Mouse (Mus musculus): Measurements from ENCODE around the gene Slc16a2.
"Not testable (repeated sequence)": the region's sequence is repeated elsewhere in the genome, so short reads cannot be mapped to it uniquely, and the experiment has no call there.

Slc16a2 gene

DNA sequence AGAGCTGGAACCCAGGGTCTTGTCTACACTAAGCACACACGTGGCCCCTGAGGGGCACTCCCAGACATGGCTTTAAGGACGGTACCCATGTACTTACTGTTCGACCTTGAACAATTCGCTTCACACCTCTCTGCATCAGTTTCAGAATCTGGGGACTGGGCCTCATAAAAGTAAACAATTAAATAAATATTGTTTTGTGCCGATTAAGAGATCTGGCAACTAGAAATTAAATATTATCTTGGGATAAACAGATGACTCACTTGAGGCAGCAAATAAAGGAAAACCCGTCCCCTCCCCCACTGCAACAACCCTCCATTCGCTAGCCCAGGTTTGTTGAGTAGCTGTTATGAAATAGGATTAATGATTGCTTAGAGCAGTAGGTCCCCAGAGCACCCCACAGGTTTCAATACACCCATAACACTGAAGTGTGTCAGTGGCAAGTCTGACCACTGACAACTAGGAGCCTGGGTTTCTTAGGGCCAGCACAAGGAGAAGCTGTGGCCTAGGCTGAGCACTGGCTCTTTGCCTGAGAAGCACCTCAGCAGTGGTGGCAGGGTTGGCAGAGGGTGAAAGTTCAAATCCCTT, 87.7 kb downstream of the Slc16a2 start:
- in situ Hi-C loops (cut with MboI, MseI), result no loop called here

DNA sequence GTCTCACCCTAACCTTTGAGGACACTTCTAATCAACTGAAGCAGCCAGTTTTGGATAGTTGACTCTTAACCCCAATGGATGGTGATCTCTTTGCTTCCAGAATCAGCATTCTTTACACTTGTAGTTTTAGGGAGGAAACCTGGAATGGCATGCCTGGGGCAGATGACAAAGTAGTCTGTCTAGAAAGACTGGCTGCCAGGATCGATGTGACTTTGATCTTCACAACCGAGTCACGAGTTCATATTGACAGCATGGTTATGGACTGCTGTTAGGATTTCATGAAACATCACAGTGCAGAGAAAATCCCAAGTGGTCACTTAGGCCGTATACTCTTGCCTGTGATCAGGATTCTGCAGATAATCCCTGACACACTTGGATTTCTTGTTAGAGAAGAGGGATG, 88.7 kb downstream of the Slc16a2 start:
- in situ Hi-C loops (cut with MboI, MseI), result no loop called here

DNA sequence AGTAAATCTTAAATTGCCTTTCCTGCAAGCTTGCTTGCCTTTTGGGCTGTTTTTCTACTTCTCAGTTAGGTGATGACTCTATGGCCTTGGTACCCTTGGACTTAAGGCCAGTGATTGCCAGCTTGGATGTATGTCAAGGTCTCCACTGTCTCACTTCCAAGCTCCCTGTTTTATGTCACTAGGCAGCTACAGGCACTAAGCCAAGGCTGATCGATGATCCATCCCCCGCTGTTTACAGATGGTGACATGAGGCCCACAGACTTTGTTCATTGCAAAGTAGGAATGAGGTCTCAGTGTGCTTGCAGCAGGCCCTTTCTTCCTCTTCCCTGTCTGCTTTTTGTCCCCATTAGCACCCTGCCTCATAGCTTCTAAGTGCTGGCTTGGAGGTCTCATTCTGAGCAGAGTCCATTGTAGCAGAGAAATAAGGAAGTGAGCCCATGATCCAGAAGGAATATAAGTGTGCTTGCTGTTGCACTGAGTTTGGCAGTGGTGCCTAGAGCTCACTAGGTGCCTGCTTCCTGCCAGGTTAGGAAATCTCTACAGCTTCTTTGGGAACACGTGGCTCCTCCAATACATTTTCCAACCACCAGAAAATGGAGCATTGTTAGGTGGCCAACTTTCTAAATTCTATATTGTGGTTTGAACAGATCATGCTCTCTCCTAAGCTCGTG, 89.6 kb downstream of the Slc16a2 start:
- in situ Hi-C loops (cut with MboI, MseI), result no loop called here

DNA sequence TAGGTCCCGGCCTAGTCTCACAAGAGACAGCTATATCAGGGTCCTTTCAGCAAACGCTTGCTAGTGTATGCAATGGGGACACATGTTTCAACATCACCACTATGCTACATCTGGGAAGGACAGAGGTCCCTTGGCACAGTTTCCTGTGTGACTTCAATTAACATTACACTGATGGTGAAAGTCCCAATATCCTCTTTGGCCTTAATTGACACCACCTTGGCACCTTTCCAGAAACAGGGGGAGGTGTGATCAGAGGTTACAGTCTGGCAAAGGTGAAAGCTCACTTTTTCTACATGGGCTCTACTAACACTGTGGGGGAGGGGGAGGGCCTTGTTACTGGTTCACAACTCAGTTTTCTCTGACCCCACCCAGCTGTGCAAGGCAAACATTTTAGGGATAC, 99.3 kb downstream of the Slc16a2 start:
- in situ Hi-C loops (cut with MboI, MseI), result no loop called here

DNA sequence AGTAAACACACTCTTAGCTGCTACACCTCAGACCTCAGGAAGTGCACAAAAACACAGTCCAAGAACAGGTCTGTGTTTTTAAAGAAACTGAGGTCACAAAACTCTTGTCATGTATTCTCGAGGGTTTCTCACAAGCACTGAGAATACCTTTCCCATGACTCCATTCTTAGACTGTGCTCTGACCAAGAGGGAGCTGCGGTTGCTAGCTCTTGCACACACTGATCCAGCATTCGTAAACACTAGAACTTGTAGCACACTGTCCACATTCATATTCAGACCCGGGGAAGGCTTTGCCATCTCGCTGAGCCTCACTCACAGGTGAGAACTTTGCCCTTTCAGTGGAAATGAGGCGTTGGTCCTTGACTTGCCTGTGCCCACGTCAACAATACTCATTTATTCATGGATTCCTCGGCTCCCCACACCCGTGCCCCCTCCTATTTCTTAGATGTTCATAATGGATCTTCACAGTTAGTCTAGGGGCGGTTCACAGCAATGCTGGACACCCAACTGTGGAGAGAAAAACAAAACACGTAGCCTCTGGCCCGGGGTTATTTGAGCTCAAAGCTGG, 102.1 kb downstream of the Slc16a2 start:
- in situ Hi-C loops (cut with MboI, MseI), result no loop called here

DNA sequence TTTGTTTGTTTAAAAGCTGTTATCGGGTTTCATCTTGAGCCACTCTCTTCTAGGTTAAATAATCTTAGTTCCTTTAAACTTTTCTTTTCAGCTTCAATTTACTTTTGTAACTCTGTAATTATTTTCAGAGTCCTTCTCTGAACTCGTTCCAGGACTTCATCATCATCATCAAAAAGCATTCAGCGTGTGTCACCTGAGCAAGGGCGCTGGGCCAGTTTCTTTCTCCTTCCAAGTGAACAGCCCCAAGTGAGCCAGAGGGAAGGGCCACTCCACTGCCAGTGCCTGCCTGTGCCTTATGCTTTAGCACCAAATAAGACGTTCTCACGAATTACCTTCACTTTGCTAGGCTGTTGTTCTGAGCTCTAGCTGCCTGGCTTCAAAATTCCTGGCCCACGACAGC, 108.9 kb downstream of the Slc16a2 start:
- in situ Hi-C loops (cut with MboI, MseI), result no loop called here

DNA sequence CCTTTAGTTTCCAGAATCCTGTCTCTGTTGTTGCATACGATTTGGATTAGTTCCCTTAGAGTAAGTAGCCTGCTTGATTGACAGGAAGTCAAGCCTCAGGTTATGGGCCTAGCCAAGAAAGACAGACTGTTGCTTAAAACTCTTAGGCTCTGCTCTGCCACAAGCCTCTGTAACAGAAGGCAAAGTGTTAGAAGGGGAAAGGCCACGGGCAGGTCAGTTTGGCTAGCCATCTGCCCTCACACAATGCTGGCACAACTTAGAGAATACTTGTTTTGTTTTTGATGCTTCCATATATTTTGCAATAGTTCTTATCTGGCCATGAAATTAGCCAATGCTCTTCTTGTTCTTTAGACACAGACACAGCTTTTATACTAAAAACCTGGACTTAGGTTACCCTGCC, 112.1 kb downstream of the Slc16a2 start:
- in situ Hi-C loops (cut with MboI, MseI), result no loop called here

DNA sequence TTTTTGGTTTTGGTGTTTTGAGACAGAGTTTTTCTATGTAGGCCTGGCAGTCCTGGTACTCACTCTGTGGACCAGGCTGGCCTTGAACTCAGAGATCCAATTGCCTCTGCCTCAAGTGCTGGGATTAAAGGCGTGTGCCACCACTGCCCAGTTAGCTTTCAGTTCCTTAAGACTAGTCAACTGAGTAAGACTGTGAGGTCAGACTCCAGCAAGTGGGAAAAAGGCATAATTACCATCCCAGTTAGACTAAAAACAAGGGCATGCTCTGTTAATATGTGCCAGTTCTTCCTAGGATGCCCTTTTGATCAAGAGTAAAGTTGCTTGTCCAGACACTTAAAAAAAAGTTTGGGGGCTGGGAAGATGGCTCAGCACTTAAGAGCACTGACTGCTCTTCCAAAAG, 113.2 kb downstream of the Slc16a2 start:
- in situ Hi-C loops (cut with MboI, MseI), result no loop called here

DNA sequence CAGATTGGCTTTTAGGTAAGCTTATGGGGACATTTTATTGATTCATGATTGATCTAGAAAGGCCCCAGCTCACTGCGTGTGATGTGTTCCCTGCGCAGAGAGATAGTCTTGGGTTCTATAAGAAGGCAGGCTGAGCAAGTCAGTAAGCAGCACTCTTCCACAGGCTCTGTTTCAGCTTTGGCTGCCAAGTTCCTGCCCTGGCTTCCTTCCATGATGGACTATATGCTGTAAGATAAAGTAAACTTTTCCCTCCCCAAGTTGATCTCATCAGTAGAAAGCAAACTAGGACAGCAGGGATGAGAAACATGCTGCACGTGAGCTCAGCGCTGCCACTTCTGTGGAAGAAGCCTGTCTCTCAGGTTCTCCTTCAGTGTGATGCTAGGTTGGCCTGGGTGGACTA, 117.2 kb downstream of the Slc16a2 start:
- in situ Hi-C loops (cut with MboI, MseI), result no loop called here

DNA sequence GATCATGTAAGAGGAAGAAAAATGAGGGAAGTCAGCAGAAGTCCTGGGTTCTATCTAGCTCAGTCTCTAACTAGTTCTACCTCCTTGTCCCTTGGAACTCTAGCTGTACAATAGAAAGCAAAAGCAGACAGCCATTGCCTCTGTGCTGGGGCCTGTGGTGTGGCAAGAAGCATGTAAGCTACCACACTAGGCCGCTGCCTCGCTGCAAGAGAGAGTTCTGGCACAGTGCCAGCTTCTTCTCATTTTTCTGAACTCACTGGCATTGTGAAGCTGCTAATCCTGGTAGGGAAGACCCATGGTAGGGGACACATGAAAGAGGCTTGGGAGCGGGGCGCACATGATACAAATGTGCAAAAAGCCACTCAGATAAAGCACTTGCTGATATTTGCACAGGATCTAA, 117.8 kb downstream of the Slc16a2 start:
- in situ Hi-C loops (cut with MboI, MseI), result no loop called here

DNA sequence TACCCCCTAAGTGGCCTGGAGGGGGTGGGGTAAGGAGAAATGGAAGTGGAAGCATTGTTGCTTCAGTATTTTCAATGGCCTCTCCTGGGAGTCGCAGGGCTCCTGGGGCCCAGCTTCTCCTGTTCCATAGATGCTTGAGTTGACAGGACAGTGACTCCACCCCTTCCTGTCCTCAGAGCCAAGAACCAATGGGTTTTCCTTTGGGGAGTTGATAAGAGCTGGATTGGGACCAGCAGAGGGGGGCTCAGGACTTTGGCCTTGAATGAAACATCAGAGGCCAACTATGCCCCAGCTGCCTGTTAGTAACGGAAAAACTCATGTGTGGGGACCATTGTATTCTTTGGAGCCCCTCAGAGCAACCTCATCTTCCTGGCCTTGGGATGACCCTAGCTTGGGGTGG, 124.0 kb downstream of the Slc16a2 start:
- in situ Hi-C loops (cut with MboI, MseI), result no loop called here

DNA sequence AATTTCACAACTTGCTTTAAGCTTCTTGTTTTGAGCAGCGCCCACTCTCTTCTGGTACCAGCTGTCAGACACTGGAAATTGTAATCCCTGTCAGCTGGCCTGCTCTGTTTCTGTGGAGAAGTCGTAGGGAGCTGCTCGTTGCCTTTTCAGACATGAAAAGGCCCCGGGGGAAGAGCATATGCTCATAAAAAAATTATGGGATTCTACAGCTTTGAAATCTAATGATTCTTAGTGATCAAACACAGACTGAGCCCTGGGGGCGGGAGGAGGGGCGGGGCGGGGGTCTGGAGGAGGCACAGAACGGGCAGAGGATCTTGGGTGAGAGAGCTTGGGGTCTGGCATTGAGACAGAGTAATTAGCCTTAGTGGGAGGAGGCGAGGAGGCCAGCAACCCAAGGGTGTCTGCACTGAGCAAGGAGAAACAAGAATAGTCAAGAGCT, 125.7 kb downstream of the Slc16a2 start:
- in situ Hi-C loops (cut with MboI, MseI), result no loop called here

DNA sequence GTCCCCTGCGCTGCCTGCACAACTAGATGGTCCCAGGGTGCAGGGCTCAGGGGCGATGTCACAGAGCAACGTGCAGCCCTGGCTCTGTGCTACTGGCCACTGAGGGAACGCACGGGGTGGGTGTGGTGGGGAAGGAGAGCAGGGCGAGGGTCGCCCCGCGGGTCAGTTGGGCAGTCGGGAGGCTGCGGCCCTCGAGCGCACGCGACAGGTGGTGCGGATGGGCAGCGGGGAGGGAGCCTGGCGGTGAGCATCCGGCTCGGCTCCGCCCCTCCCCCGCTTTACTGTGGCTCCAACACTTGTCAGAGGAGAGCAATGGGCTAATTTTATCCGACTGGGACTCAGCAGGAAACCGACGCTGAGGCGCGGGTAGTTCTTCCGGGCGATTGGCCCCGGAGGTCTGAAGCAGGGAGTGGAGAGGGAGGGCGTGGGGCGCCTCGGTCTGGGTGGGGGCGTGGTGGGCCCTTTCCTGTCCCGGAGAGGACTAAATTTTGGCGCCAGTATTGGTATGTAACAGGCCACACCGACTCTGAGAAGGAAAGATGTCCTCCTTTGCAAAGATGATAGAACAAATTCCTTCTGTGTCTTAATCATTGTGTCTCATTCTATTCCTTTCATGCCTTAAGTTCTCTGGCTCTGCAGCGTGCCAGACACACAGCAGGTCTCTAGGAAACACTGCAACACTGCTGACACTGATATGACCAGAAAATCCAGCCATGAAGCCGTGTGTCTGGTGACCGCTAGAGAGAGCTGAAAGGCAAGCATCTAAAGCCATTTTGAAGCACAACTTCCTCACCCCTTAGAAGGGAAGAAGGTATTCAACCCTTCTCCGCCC, 126.4 kb downstream of the Slc16a2 start:
- in situ Hi-C loops (cut with MboI, MseI), result no loop called here

DNA sequence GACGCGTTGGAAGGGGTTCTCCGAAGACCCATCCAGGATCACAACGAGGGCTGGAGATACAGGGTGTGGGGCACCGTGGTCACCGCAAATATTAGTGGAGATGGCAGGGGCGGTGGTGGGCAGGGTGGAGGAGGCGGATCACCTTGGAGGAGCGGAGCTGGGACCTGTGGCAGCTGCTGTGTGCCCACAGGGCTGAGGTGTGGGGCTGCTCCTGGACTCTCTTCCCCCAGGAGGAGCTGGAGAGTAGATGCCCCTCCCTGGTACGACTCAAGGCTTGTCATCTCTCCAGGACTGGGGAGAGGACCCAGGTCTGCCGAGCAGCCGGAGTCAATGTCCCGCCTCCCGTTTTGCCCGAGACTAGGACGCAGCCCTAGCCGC, 127.0 kb downstream of the Slc16a2 start:
- in situ Hi-C loops (cut with MboI, MseI), result no loop called here

DNA sequence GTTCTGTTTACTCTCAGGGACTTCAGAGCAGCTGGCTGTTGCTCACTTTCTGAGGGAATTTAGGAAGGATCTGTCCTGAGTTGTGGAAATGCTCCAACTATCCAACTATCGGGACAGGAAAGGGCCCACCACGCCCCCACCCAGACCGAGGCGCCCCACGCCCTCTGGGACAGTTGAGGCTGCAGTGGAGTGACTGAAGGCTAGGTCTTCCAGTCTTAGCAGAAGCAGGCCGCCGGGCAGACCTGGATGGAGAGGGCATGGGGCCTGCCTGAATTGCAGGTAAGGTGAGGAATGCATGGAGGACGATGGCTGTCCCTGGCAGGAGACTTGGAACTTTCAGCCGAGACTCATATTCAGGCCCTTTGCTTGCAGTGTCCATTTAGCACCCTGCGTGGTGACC, 127.4 kb downstream of the Slc16a2 start:
- in situ Hi-C loops (cut with MboI, MseI), result no loop called here

DNA sequence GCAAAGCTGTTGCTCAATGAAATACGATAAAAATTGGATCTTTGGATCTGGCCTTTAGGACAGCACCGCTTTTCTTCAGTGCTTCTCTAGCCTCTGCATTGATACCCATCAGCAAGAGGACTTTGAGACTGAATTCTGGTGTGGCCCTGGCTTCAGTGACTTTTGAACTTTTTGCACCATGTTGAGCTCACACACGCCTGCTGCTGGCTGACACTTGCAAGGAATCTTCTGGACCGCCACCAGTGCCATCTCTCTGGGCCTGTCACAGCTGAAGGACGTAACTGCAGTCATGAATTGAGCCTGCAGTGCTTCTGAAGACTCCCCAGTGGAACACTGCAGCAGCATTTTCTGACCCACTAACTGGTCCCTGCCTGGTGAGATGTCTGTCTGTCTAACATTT, 128.9 kb downstream of the Slc16a2 start:
- in situ Hi-C loops (cut with MboI, MseI), result no loop called here

DNA sequence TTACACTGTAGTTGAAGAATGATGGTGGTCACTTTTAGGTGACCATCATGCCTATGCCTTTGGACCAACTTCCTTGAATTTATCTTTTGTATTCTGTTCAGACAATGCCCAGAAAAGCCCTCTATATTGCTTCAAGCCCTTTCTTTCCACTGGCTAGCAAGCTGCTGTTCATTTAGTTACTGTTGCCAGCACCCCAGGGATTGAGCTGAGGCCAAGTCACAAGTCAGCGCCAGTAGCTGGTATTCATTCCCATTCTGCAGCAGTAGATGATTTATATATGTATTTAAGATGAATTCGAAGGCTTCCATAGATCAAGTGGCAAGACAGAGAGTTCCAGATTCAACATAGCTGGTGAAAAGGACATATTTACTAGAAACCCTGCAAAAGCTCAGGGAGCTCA, 133.2 kb downstream of the Slc16a2 start:
- in situ Hi-C loops (cut with MboI, MseI), result loop anchor here (5.0 kb wide), 1 partner anchor 36 kb away; no protein-coding TSS in a partner anchor

DNA sequence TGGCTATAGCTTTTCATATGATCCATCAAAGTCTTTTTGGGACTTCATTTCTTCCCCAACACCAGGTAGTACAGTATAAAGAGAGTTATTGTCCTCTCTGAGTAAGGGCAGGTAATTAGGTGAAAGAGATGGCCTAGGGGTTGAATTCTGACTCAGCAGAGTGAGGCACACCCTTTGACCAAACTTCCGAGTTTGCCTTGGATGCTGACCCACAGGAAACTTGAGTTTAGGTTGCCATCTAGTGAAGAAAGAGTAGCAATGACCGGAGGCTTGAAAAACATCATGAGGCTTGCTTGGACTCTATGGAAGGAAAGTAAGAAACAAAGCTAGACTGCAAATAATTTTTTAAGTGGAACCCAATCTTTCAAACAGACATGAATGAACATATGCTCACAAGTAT, 147.1 kb downstream of the Slc16a2 start:
- in situ Hi-C loops (cut with MboI, MseI), result no loop called here

DNA sequence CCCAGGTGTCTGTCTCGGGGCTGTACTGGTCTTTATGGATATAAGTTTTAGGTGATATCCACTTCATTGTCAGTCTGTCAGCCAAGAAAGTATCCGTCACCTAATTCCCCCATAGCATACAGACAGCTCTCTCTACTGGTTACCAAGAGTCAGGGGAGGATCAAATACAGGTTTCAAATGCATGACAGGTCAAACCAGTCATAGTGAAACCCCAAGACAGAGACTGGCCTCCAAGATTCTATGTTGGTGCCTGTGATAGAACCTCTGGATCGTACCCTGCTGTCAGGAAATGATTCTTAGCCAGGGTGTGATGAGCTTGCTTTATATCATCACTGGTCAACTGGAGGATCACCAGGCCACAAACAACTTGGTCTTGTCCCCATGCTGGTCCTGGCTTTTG, 148.0 kb downstream of the Slc16a2 start:
- in situ Hi-C loops (cut with MboI, MseI), result no loop called here

DNA sequence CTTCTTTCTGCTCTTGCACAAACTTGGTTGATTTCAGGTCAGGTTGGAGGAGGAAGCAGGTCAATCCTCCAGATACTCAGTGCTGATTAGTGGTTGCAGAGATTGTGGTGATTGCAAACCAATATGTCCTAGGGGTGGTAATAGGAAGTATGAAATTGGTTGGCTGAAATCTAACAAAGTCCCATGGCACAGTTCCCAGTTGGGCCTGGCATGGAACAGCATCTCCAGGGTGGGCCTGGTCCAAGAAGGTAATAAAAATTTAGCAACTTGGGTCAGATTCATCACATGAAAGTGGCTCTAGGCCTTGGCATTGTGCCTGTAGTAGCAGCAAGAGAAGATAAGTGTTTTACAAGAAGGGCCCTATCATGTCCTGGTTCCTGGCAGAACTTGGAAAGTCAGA, 151.5 kb downstream of the Slc16a2 start:
- in situ Hi-C loops (cut with MboI, MseI), result no loop called here

DNA sequence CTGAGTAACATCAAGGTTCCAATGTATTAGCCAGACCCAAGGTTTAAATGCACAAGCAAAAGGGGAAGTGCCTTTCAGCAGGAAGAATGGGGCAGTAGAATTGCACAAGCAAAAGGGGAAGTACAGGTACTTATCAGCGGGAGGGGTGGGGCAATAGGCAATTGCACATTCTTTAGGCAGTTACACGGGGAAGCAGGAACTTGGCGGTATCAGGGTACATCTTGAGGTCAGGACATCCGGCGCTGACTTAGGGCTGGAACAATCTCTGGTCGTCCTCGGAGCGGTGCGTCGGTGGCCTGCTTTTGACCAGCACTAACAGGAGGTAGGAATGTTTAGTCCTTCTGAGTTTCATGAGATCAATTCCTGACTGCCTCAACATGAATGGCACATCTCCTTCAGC, 157.3 kb downstream of the Slc16a2 start:
- in situ Hi-C loops (cut with MboI, MseI), result not testable (repeated sequence)

DNA sequence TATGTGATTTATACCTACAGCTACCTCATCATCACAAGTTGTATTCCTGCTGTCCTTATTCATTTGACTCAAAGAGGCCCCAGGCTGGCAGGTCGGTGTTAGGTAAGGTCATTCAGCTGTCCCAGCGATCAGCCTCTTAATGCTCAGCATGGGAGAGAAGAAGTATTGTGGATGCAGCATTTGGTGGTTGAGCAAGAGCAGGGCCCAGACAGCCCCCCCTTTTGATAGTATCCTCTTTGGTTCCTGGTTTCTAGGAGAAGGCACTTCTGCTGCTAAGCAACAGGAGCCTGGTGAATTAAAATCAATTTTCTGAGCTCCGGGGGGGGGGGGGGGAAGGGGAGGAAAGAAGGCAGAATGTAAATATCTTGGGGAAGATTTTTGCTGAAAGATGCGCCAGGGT, 162.8 kb downstream of the Slc16a2 start:
- in situ Hi-C loops (cut with MboI, MseI), result loop anchor here (5.0 kb wide), 1 partner anchor 83 kb away; no protein-coding TSS in a partner anchor

Measured in regulatory T cell (primary cell).